Mouse (Mus musculus) forebrain, embryonic 13.5 days (tissue): Measurements from ENCODE around the gene Rffl. TPM values are rescaled to one million over a fixed set of nuclear protein-coding genes. Genes with fewer than 3 reads are reported as not detected.

Experiments
- ATAC-seq: fragments of 200-750 bp; cut with Nextera tagmentation; 2 replicates; pipeline ENCODE4 v1.8.0; 2017
- H3K27ac ChIP-seq: fragments of 300-500 bp; sonication (generic); 2 replicates; pipeline ENCODE4 v1.5.1; 2015; ENCODE audit warnings: inconsistent platforms, mild to moderate bottlenecking, moderate library complexity
- H3K27me3 ChIP-seq: fragments of 300-500 bp; sonication (generic); 2 replicates; pipeline ENCODE4 v1.6.1; 2015; ENCODE audit warnings: mild to moderate bottlenecking, inconsistent platforms
- H3K36me3 ChIP-seq: fragments of 300-500 bp; sonication (generic); 2 replicates; pipeline ENCODE4 v1.6.1; 2015; ENCODE audit warnings: mild to moderate bottlenecking, inconsistent platforms; ENCODE audit not compliant: poor library complexity, severe bottlenecking
- H3K4me1 ChIP-seq: fragments of 300-500 bp; sonication (generic); 2 replicates; pipeline ENCODE4 v1.6.1; 2015; ENCODE audit warnings: inconsistent platforms
- H3K4me2 ChIP-seq: fragments of 300-500 bp; sonication (generic); 2 replicates; pipeline ENCODE4 v1.6.1; 2015; ENCODE audit warnings: inconsistent platforms, mild to moderate bottlenecking, moderate library complexity
- H3K4me3 ChIP-seq: fragments of 300-500 bp; sonication (generic); 2 replicates; pipeline ENCODE4 v1.5.1; 2015; ENCODE audit warnings: mild to moderate bottlenecking, inconsistent platforms
- H3K9ac ChIP-seq: fragments of 300-500 bp; sonication (generic); 2 replicates; pipeline ENCODE4 v1.6.1; 2015; ENCODE audit warnings: mild to moderate bottlenecking, inconsistent platforms
- H3K9me3 ChIP-seq: fragments of 300-500 bp; sonication (generic); replicated peaks from 2 replicates; pipeline ENCODE4 v1.6.1; 2016; ENCODE audit warnings: inconsistent platforms
- WGBS: fragments of 180-500 bp; shearing (Covaris S2); methylation state at CpG from one replicate; pipeline ENCODE4 v1.1.7; 2015; 5-methylcytosine and 5-hydroxymethylcytosine counted together
- polyA plus RNA-seq: library from polyadenylated mRNA; unstranded; fragments of >200 nt; fragmentation: Nextera tagmentation; extraction: Ambion mirVana; gene quantifications from 2 replicates; pipeline ENCODE4 v1.2.1, GENCODE M21; 2015

Gene Rffl
- polyA plus RNA-seq, 1 experiment from 2014 or later: 14.4 TPM

DNA sequence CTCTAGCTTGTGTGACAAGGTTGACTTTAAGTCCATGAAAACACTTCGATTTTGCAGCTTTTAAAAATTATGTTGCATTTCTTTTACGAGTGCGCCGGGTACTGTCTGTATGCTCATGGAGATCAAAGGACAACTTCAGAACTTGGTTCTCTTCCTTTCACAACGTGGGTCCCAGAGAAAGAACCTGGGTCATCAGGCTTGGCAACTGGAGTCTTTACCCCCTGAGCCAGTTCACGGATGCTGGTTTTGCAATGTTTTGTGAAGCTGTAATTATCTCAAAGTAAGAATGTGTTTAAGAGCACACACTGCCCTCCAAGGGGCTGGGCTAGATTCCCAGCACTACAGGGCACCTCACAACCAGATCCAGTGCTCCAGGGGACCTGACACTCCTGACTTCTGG, 16.9 kb downstream of the Rffl start:
- no peaks in the 10 kb centered on the region for H3K9me3 ChIP-seq
- peaks cover 41% of the 10 kb centered on the region for H3K4me1 ChIP-seq
- 84% methylated on average over 6 of the region's 6 CpGs for WGBS
- no peak for ATAC-seq
- no peaks in the 10 kb centered on the region for H3K36me3 ChIP-seq
- H3K4me3 ChIP-seq: no peak overlapping the region
- H3K27ac ChIP-seq: no peak overlapping the region
- H3K27me3 ChIP-seq: no peaks in the 10 kb centered on the region
- no peak overlapping the region for H3K4me2 ChIP-seq
- H3K9ac ChIP-seq: no peak overlapping the region

DNA sequence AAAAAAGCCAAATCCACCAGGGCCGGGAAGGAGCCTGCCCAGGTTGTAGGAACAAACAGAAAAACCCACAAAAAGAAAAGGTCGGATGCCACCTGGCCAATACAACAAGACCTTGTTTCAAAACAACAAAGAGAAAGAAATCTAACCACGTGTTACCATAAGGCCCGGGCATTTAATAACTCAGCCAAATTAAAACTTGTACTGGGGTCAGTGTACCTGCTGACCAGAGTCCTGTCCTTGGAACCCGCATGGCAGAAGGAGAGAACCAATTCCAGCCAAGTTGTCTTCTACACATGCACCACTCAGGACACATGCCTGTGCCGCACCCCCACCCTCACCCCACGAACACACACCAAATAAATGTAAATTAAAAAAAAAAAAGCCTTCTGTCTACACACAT, 18.1 kb downstream of the Rffl start:
- 90% methylated on average over 7 of the region's 7 CpGs for WGBS
- H3K9me3 ChIP-seq: no peaks in the 10 kb centered on the region
- no peak for ATAC-seq
- H3K9ac ChIP-seq: no peak overlapping the region
- H3K4me2 ChIP-seq: no peak overlapping the region
- no peaks in the 10 kb centered on the region for H3K36me3 ChIP-seq
- H3K27ac ChIP-seq: no peak overlapping the region
- H3K4me1 ChIP-seq: peaks cover 41% of the 10 kb centered on the region
- H3K27me3 ChIP-seq: 0 out of 2 replicates have a peak, but pooled peaks cover 2% of the 10 kb centered on the region
- no peak overlapping the region for H3K4me3 ChIP-seq

DNA sequence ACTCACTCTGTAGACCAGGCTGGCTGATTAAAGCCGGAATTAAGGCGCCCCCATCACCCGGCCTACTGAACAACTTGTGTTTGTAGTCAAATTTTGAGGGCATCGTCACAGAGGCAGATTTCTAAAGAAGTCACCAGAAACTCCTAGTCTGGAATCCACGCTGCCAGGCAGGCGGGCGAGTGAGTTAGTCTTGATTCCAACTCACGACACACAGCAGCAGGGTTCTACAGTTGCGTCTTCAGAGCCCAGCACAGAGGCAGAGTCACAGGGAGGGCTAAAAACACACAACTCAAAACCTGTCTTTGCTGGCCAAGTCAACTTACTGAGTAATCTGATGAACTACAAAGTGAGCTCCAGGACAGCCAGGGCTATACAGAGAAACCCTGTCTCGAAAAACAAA, 18.5 kb downstream of the Rffl start:
- no peak overlapping the region for H3K9ac ChIP-seq
- no peak for ATAC-seq

DNA sequence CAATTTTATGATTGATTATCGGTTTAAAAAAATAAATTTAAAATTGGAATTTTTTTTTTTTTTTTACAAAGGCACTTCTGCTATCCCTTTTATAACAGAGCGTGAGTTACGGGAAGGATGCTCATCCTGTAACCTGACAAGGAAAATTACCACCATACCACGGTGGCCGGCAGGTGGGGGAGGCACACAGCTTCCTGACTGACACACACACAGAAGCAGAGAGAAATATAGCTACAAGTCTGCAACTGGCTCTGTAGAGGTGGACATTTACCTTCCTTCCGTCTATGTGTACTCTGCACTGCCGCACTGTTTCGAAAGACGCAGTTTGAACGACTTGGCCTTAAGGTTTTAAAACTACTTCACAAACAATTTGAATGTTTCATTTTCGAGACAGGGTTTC, 18.9 kb downstream of the Rffl start:
- 90% methylated on average over 11 of the region's 11 CpGs for WGBS
- ATAC-seq: no peak
- H3K9ac ChIP-seq: no peak overlapping the region

More for the DNA sequence above, 18.5 kb downstream of the Rffl start:
- Histone ChIP-seq H3K27ac (no peak overlapping the region), H3K27me3 (0 out of 2 replicates have a peak, but pooled peaks cover 2% of the 10 kb centered on the region), H3K4me3 (no peak overlapping the region), H3K4me1 (peaks cover 45% of the 10 kb centered on the region), H3K4me2 (no peak overlapping the region), H3K9me3 (no peaks in the 10 kb centered on the region), H3K36me3 (no peaks in the 10 kb centered on the region)
- 86% methylated on average over 10 of the region's 10 CpGs for WGBS

DNA sequence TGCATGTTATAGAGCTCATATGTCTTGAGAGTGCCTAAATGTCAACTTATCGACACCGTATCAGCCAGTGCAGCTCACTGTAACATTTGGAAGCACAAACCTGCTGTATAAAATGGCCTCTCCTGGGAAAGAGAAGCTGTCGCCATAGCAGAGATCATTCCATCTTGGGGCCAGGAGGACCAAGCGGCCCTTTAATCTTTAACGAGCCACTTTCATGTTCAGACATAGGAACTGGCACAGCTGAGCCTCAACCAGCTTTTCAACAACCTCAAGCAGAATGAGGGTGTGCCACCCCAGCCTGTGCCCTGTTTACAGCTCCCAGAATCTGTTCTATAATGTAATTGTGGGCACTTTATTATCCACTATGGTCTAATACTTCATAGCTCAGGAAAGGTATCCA, 20.8 kb downstream of the Rffl start:
- peaks cover 46% of the 10 kb centered on the region for H3K4me1 ChIP-seq
- H3K36me3 ChIP-seq: no peaks in the 10 kb centered on the region
- no peaks in the 10 kb centered on the region for H3K9me3 ChIP-seq
- peak overlapping the region; percentile 21; the same call in 1 of the 2 replicates for H3K27ac ChIP-seq
- 0 out of 2 replicates have a peak, but pooled peaks cover 2% of the 10 kb centered on the region for H3K27me3 ChIP-seq
- no peak overlapping the region for H3K9ac ChIP-seq
- 50% methylated on average over 5 of the region's 5 CpGs for WGBS
- ATAC-seq: no peak
- no peak overlapping the region for H3K4me3 ChIP-seq
- no peak overlapping the region for H3K4me2 ChIP-seq

More for the DNA sequence above, 18.9 kb downstream of the Rffl start:
- Histone ChIP-seq H3K36me3 (no peaks in the 10 kb centered on the region), H3K27me3 (0 out of 2 replicates have a peak, but pooled peaks cover 2% of the 10 kb centered on the region), H3K4me1 (peaks cover 50% of the 10 kb centered on the region), H3K4me2 (no peak overlapping the region), H3K4me3 (no peak overlapping the region), H3K27ac (no peak overlapping the region), H3K9me3 (no peaks in the 10 kb centered on the region)

DNA sequence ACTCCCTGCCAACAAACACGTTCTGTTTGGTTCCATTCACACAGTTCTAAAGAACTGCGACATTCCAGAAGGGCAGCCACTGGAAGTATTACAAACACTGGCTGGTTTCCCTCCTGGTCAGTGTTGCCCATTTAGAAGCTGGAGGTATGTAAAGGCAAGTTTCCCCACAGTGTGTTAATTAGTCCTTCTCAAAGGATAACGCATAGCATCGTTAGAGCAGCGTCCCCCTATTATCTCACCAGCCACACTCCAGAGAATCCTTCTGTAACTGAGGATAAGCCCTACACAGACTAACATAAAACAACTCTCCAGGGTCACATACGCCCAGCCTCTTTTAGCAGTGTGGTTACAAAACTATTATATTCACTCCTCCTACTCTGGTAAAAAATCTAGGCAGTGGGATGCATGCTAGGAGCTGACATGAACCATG, 23.4 kb downstream of the Rffl start:
- no peaks in the 10 kb centered on the region for H3K9me3 ChIP-seq
- H3K27ac ChIP-seq: no peak overlapping the region
- no peaks in the 10 kb centered on the region for H3K36me3 ChIP-seq
- H3K4me3 ChIP-seq: no peak overlapping the region
- no peak overlapping the region for H3K4me2 ChIP-seq
- ATAC-seq: no peak
- WGBS: 9% methylated on average over 6 of the region's 6 CpGs
- H3K9ac ChIP-seq: no peak overlapping the region
- 0 out of 2 replicates have a peak, but pooled peaks cover 2% of the 10 kb centered on the region for H3K27me3 ChIP-seq
- H3K4me1 ChIP-seq: peaks cover 49% of the 10 kb centered on the region

DNA sequence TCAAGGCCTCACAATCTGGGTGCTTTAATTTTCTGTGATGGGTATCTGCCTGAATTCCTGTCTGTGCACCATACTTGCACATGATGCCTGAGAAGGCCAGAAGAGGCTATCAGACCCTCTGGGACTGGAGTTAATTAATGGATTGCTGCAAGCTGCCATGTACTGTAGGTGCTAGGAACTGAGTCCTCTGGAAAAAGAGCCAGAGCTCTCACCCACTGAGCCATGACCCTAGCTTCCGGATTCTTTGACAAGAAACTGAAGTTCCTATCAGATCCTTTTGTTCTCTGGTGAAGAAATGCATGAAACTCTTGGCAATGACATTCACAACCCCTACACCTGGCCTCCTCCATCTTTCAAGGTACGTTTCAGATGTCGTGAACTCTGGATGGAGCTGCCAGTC, 24.1 kb downstream of the Rffl start:
- peaks cover 49% of the 10 kb centered on the region for H3K4me1 ChIP-seq
- H3K36me3 ChIP-seq: no peaks in the 10 kb centered on the region
- no peaks in the 10 kb centered on the region for H3K9me3 ChIP-seq
- H3K27ac ChIP-seq: no peak overlapping the region
- H3K9ac ChIP-seq: no peak overlapping the region
- no peak overlapping the region for H3K4me2 ChIP-seq
- 0 out of 2 replicates have a peak, but pooled peaks cover 2% of the 10 kb centered on the region for H3K27me3 ChIP-seq
- 60% methylated on average over 3 of the region's 3 CpGs for WGBS
- no peak for ATAC-seq
- no peak overlapping the region for H3K4me3 ChIP-seq

DNA sequence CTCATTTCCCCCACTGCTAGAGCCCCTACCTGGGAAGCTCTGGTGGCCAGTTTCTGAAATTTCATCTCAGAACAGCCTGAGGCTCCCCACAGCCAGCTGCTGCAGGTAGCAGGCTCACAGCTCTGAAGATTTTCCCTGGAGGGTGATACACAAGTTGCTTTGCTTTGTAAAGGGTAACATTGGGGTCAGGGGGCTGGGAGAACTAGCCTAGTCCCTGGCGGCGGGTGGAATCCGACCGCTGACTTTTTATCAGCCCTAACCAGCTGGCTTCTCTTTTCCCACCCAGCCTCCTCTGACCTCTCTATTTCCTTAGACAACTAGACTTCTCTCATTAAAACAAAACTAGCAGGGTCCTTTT, 25.0 kb downstream of the Rffl start:
- no peak overlapping the region for H3K27ac ChIP-seq
- no peak for ATAC-seq
- no peaks in the 10 kb centered on the region for H3K9me3 ChIP-seq
- peak overlapping the region; percentile 38 for H3K9ac ChIP-seq
- peak overlapping the region; percentile 38 for H3K4me2 ChIP-seq
- H3K36me3 ChIP-seq: no peaks in the 10 kb centered on the region
- peak overlapping the region; percentile 10; the same call in 1 of the 2 replicates for H3K4me3 ChIP-seq
- 0 out of 2 replicates have a peak, but pooled peaks cover 2% of the 10 kb centered on the region for H3K27me3 ChIP-seq
- peaks cover 44% of the 10 kb centered on the region for H3K4me1 ChIP-seq
- WGBS: 35% methylated on average over 4 of the region's 4 CpGs

DNA sequence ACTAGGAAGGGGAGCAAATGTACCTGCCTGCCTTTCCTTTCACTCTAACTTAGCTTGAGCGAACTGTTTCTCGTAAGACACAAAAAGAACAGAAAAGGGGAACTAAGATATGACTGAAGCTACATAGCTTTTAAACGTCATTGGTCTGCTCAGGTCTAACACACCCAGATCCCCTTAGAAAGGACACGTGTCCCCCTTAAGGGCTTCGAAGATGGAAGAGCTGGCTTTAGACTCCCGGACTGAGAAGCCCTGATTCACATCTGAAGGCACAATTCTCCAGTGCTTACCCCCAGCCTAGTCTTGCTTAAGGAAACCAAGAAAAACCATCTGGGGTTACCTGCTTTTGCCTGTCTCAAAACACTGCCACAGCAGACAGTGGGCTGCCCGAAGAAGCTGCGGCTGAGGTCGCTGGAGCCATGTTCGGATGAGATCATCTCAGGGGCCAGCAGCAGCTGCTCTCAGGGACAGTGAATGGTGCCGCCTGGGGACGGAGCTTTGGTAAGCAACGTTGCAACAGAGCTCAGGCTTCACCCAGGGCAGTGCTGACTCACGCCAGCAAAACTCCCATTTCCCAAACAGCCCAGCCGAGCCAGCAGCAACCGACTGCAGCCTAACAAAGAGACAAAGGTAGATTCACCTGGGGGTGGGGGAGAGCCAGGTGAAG, 25.5 kb downstream of the Rffl start:
- Histone ChIP-seq H3K36me3 (no peaks in the 10 kb centered on the region), H3K4me2 (peak overlapping the region; percentile 38), H3K9ac (peak overlapping the region; percentile 38), H3K4me3 (peak overlapping the region; percentile 10; the same call in 1 of the 2 replicates), H3K27ac (no peak overlapping the region), H3K4me1 (peaks cover 39% of the 10 kb centered on the region), H3K27me3 (0 out of 2 replicates have a peak, but pooled peaks cover 2% of the 10 kb centered on the region), H3K9me3 (no peaks in the 10 kb centered on the region)
- ATAC-seq: no peak
- WGBS: 26% methylated on average over 16 of the region's 16 CpGs

DNA sequence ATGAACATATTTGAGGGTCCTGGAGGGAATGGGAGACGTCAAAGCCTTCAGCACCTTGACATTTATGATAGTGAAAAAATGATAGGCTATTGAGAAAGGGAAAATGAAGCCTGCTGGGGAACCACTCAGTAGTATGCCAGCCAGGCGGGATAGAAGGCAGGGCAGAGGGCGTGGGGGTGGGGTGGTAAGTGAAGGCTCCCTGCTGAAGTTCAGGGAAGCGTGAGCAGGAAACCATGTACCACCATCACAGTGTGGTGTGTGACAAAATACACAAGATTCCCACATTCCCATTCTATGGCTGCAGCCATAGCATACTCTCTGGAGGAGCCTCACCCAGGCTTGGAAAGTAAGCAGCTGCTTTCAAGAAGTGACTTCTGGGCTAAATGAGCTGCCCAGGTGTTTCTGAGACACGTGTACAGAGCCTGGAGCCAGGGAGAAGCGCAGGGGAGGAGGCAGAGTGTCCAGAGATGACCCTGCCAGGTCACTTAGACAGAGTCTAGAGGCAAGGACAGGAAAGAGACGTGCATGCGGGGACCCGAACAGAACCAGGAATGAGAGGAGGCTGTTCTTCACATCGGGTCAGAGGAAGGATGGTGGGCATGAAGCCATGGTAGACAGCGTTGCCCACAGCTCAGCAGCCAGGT, 26.1 kb downstream of the Rffl start:
- H3K9me3 ChIP-seq: no peaks in the 10 kb centered on the region
- no peak overlapping the region for H3K27ac ChIP-seq
- no peak for ATAC-seq
- 71% methylated on average over 11 of the region's 11 CpGs for WGBS
- 0 out of 2 replicates have a peak, but pooled peaks cover 2% of the 10 kb centered on the region for H3K27me3 ChIP-seq
- H3K36me3 ChIP-seq: no peaks in the 10 kb centered on the region
- H3K4me3 ChIP-seq: no peak overlapping the region
- peaks cover 32% of the 10 kb centered on the region for H3K4me1 ChIP-seq
- H3K4me2 ChIP-seq: no peak overlapping the region
- H3K9ac ChIP-seq: peak overlapping the region; percentile 38; the same call in 1 of the 2 replicates

DNA sequence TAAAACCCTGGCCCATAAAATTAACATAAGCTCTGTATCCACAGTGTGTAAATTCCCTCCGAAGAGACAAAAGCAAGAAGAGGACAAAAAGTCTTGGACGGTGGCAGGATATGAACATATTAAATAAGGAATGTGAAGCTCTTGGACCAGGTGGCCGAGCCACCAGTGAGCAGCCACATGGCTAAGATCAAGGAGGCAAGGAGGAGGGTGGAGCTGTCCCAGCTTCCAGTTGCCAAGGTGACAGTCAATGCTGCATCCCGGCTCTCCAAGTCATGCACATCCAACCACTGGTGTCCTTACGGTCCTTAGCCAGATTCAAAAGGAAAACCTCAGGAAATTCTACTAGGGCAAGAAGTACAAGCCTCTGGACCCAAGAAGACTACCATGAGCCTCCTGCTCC, 32.5 kb downstream of the Rffl start:
- H3K4me2 ChIP-seq: no peak overlapping the region
- WGBS: 49% methylated on average over 5 of the region's 5 CpGs

DNA sequence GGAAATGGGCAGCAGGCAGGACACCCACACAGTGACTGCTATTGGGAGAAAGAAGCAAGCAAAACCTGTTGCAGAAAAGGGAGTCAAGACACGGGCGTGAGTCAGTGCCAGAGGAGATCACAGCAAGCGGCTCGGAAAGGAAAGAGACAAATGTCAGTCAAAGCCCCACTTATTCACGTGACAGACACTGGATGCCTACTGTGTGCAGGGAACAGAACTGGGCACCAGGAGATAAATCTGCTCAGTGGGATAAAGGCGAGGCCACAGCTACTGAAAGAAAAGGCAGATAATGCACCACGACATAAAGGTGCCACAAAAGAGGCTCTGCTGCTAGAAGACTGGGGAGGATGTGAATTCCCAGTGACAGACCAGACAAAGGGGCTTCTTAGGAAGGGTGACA, 33.2 kb downstream of the Rffl start:
- peaks cover 34% of the 10 kb centered on the region for H3K4me1 ChIP-seq
- no peaks in the 10 kb centered on the region for H3K9me3 ChIP-seq
- 8% methylated on average over 7 of the region's 7 CpGs for WGBS
- no peaks in the 10 kb centered on the region for H3K27me3 ChIP-seq
- H3K36me3 ChIP-seq: no peaks in the 10 kb centered on the region
- 0 out of 2 replicates have a peak overlapping the region, but pooled peaks have one; percentile 34 for H3K9ac ChIP-seq
- H3K27ac ChIP-seq: no peak overlapping the region
- H3K4me2 ChIP-seq: peak overlapping the region; percentile 20
- no peak overlapping the region for H3K4me3 ChIP-seq
- no peak for ATAC-seq

More for the DNA sequence above, 32.5 kb downstream of the Rffl start:
- Histone ChIP-seq H3K9me3 (no peaks in the 10 kb centered on the region), H3K4me3 (no peak overlapping the region), H3K4me1 (peaks cover 32% of the 10 kb centered on the region), H3K36me3 (no peaks in the 10 kb centered on the region), H3K27me3 (no peaks in the 10 kb centered on the region), H3K9ac (no peak overlapping the region), H3K27ac (no peak overlapping the region)
- ATAC-seq: no peak
